Mouse (Mus musculus) brown adipose tissue, adult 24 weeks (tissue): Measurements from ENCODE around the gene Ccdc152. TPM values are rescaled to one million over a fixed set of nuclear protein-coding genes. Genes with fewer than 3 reads are reported as not detected.
A peak's percentile ranks its signal among the peaks of the same experiment; 100 is the strongest.

Experiments used
- H3K27ac ChIP-seq: fragments of 200-500 bp; replicated peaks from 2 replicates; pipeline ENCODE4 v1.5.1; 2012; ENCODE audit warnings: low read depth, mild to moderate bottlenecking, low read length
- H3K4me1 ChIP-seq: fragments of 200-500 bp; 2 replicates; pipeline ENCODE4 v1.6.1; 2012; ENCODE audit warnings: low read length, mixed read lengths; ENCODE audit not compliant: control insufficient read depth, insufficient read depth, insufficient read length
- H3K4me3 ChIP-seq: fragments of 200-500 bp; 2 replicates; pipeline ENCODE4 v1.5.1; 2012; ENCODE audit warnings: low read depth, mild to moderate bottlenecking, low read length, moderate library complexity; ENCODE audit not compliant: insufficient read depth
- polyA plus RNA-seq: library from polyadenylated mRNA; stranded (reverse); fragments of >200 nt; gene quantifications from 2 replicates; pipeline ENCODE4 v1.2.4, GENCODE M21; 2012; ENCODE audit not compliant: missing spikeins, insufficient read depth, insufficient read length

Gene Ccdc152
- polyA plus RNA-seq, 1 experiment = not detected

GRCm38 (mm10) chr15:3297615-3298014 lies 5.7 kb downstream of the Ccdc152 start:
- H3K4me3 ChIP-seq = no peak overlapping the region
- no peaks in the 10 kb centered on the region for H3K4me1 ChIP-seq
- no peak overlapping the region for H3K27ac ChIP-seq

GRCm38 (mm10) chr15:3295986-3296385 lies 7.3 kb downstream of the Ccdc152 start:
- no peak overlapping the region for H3K4me3 ChIP-seq

GRCm38 (mm10) chr15:3293477-3293876 lies 9.8 kb downstream of the Ccdc152 start:
- Histone ChIP-seq H3K4me1 (no peaks in the 10 kb centered on the region), H3K4me3 (no peak overlapping the region), H3K27ac (no peak overlapping the region)

More at GRCm38 (mm10) chr15:3295986-3296385, 7.3 kb downstream of the Ccdc152 start:
- no peaks in the 10 kb centered on the region for H3K4me1 ChIP-seq
- H3K27ac ChIP-seq = no peak overlapping the region

- no peaks in the 10 kb centered on the region for H3K4me1 ChIP-seq
- H3K4me3 ChIP-seq = no peak overlapping the region
- H3K27ac ChIP-seq = no peak overlapping the region
Observed at GRCm38 (mm10) chr15:3290435-3290834, 12.9 kb downstream of the Ccdc152 start.

GRCm38 (mm10) chr15:3286032-3286431 lies 17.3 kb downstream of the Ccdc152 start:
- no peak overlapping the region for H3K27ac ChIP-seq
- no peaks in the 10 kb centered on the region for H3K4me1 ChIP-seq
- no peak overlapping the region for H3K4me3 ChIP-seq

GRCm38 (mm10) chr15:3281737-3282136 lies 21.6 kb downstream of the Ccdc152 start:
- H3K4me3 ChIP-seq = no peak overlapping the region
- no peaks in the 10 kb centered on the region for H3K4me1 ChIP-seq
- H3K27ac ChIP-seq = no peak overlapping the region

- Histone ChIP-seq H3K4me1 (no peaks in the 10 kb centered on the region), H3K4me3 (no peak overlapping the region), H3K27ac (no peak overlapping the region)
Observed at GRCm38 (mm10) chr15:3281216-3281615, 22.1 kb downstream of the Ccdc152 start.

- Histone ChIP-seq H3K4me3 (no peak overlapping the region), H3K27ac (no peak overlapping the region), H3K4me1 (no peaks in the 10 kb centered on the region)
Observed at GRCm38 (mm10) chr15:3279242-3279641, 24.1 kb downstream of the Ccdc152 start.

- Histone ChIP-seq H3K4me1 (peaks cover 8% of the 10 kb centered on the region), H3K4me3 (no peak overlapping the region), H3K27ac (no peak overlapping the region)
Observed at GRCm38 (mm10) chr15:3277391-3277790, 25.9 kb downstream of the Ccdc152 start.

GRCm38 (mm10) chr15:3273191-3273590 lies 30.1 kb downstream of the Ccdc152 start:
- Histone ChIP-seq H3K4me1 (peaks cover 15% of the 10 kb centered on the region), H3K4me3 (peak overlapping the region; percentile 58), H3K27ac (peak overlapping the region; percentile 36)

GRCm38 (mm10) chr15:3271216-3271615 lies 32.1 kb downstream of the Ccdc152 start:
- Histone ChIP-seq H3K4me1 (peaks cover 15% of the 10 kb centered on the region), H3K27ac (peak overlapping the region; percentile 79), H3K4me3 (peak overlapping the region; percentile 78)

- Histone ChIP-seq H3K27ac (peak overlapping the region; percentile 100), H3K4me1 (peaks cover 15% of the 10 kb centered on the region), H3K4me3 (peak overlapping the region; percentile 60)
Observed at GRCm38 (mm10) chr15:3270646-3271077, 32.7 kb downstream of the Ccdc152 start.

- H3K4me1 ChIP-seq = peaks cover 15% of the 10 kb centered on the region
- H3K27ac ChIP-seq = peak overlapping the region; percentile 100
- peak overlapping the region; percentile 37 for H3K4me3 ChIP-seq
Observed at GRCm38 (mm10) chr15:3269996-3270645, 33.2 kb downstream of the Ccdc152 start.

- H3K4me1 ChIP-seq = peaks cover 15% of the 10 kb centered on the region
- no peak overlapping the region for H3K4me3 ChIP-seq
- H3K27ac ChIP-seq = peak overlapping the region; percentile 100
Observed at GRCm38 (mm10) chr15:3269496-3269895, 33.8 kb downstream of the Ccdc152 start.

GRCm38 (mm10) chr15:3268247-3268646 lies 35.1 kb downstream of the Ccdc152 start, which contains the start of gene Selenop:
Gene Selenop, plus strand, starts transcription at chr15:3268547.
- Histone ChIP-seq H3K4me1 (peaks cover 12% of the 10 kb centered on the region), H3K4me3 (no peak within 1 kb of the TSS), H3K27ac (0 out of 2 replicates have a peak within 1 kb of the TSS, but pooled peaks have one; percentile 100)

GRCm38 (mm10) chr15:3264828-3265227 lies 38.5 kb downstream of the Ccdc152 start:
- no peak overlapping the region for H3K4me3 ChIP-seq

More at GRCm38 (mm10) chr15:3264828-3265227, 38.5 kb downstream of the Ccdc152 start:
- H3K27ac ChIP-seq = no peak overlapping the region
- H3K4me1 ChIP-seq = peaks cover 4% of the 10 kb centered on the region; the same call in 1 of the 2 replicates
